Mouse (Mus musculus) liver, postnatal 0 days (tissue): Measurements from ENCODE around the gene Edem3.

Experiments used
- CTCF ChIP-seq: sonication (generic); IDR thresholded peaks from 2 replicates; pipeline ENCODE4 v1.5.1; 2016; ENCODE audit warnings: antibody characterized with exemption, low read depth
- EP300 ChIP-seq: IDR thresholded peaks from 2 replicates; pipeline ENCODE4 v1.6.1; 2016; ENCODE audit warnings: antibody characterized with exemption, low read depth, mild to moderate bottlenecking

GRCm38 (mm10) chr1:151783403-151783802 lies 28.2 kb downstream of the Edem3 start:
- no peak for TF ChIP-seq CTCF
- no peak for TF ChIP-seq EP300
